Mouse (Mus musculus): ENCODE measurements at regions not wholly inside any gene's neighbourhood (a gene's known extent, or its start where the extent isn't known, plus 50 kb on each side); places are given as distances from the start of the nearest gene placed in this dataset.

DNA sequence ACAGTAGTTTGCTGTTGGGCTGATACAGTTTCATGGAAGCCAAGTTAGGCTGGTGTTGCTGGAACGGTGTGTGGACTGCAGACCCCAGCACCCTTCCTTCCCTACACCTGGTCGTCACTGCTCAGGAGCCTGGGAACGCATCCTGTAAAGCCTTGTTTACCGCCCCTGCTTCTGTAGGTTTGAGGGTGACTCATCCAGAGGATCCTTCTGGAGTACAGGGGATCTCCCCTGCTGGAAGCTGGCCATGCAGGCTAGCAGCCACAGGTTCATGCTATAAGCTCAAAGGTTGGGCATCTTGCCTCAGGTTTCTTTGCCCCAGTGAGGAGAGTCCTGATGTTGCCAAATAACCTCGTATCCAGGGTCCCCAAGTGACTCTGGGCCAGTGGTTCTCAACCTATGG lies 86.2 kb upstream of the Gpc1 start:
- no peaks in the 10 kb centered on the region for H3K27me3 ChIP-seq (replicated peaks)
- no peak overlapping the region for H3K4me3 ChIP-seq
- no peak overlapping the region for H3K27ac ChIP-seq
- no peaks in the 10 kb centered on the region for H3K9me3 ChIP-seq
- 89% methylated on average over 5 of the region's 5 CpGs for whole genome bisulfite sequencing
- H3K4me1 ChIP-seq, result 0 out of 2 replicates have a peak, but pooled peaks cover 5% of the 10 kb centered on the region
- H3K9ac ChIP-seq, result no peak overlapping the region
- no peak overlapping the region for H3K4me2 ChIP-seq (replicated peaks)
- no peak for ATAC-seq (ENCODE audit: low FRiP score, low read depth)
- no peaks in the 10 kb centered on the region for H3K36me3 ChIP-seq

GRCm38 (mm10) chr1:92744528-92745241 lies 86.8 kb upstream of the Gpc1 start:
- H3K4me2 ChIP-seq (replicated peaks), result no peak overlapping the region
- H3K9me3 ChIP-seq, result no peaks in the 10 kb centered on the region
- H3K4me3 ChIP-seq, result no peak overlapping the region
- no peak overlapping the region for H3K27ac ChIP-seq
- ATAC-seq (ENCODE audit: low FRiP score, low read depth), result peak; percentile 37; the same call in 1 of the 2 replicates
- no peak overlapping the region for H3K9ac ChIP-seq
- WGBS, result 60% methylated on average over 9 of the region's 9 CpGs
- H3K36me3 ChIP-seq, result no peaks in the 10 kb centered on the region
- H3K27me3 ChIP-seq (replicated peaks), result no peaks in the 10 kb centered on the region
- 0 out of 2 replicates have a peak, but pooled peaks cover 5% of the 10 kb centered on the region for H3K4me1 ChIP-seq

DNA sequence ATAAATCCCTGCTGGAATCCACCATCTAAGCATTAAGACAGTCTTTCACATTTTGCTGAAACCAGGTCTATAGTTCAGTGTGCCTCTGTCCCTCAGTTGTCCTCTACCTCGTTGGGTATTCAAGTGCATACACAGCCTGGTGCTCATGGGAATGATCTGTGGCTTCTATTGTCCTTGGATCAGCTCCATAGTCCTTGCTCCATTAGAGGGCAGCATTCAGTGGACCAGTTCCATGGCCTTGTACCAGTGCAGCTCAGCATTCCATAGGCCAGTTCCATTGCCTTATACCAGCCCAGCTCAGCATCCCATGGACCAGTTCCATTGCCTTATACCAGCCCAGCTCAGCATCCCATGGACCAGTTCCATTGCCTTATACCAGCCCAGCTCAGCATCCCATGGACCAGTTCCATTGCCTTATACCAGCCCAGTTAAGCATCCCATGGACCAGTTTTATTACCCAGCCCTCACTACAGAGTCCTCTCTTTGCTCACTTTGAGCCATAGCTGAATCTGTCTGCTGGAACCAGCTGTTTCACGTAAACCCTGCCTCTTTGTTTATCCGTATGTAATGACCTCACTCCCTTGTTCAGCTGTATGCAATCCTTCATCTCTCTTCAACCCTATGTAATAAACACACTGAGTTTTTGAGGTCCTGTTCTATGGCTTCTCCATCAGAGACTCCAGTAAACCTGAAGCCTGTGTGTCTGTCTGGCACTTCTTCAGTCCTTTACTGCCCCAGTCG lies 88.4 kb upstream of the Gpc1 start:
- H3K27me3 ChIP-seq (replicated peaks), result no peaks in the 10 kb centered on the region
- peaks cover 8% of the 10 kb centered on the region; the same call in 1 of the 2 replicates for H3K4me1 ChIP-seq
- H3K4me3 ChIP-seq, result no peak overlapping the region
- no peaks in the 10 kb centered on the region for H3K9me3 ChIP-seq
- H3K27ac ChIP-seq, result no peak overlapping the region
- ATAC-seq (ENCODE audit: low FRiP score, low read depth), result no peak
- H3K9ac ChIP-seq, result no peak overlapping the region
- WGBS, result 74% methylated on average over 4 of the region's 4 CpGs
- H3K36me3 ChIP-seq, result no peaks in the 10 kb centered on the region
- no peak overlapping the region for H3K4me2 ChIP-seq (replicated peaks)

- 78% methylated on average over 6 of the region's 6 CpGs for WGBS
- no peak for ATAC-seq (ENCODE audit: low FRiP score, low read depth)
- peaks cover 16% of the 10 kb centered on the region for H3K4me1 ChIP-seq
- no peak overlapping the region for H3K4me3 ChIP-seq
- no peaks in the 10 kb centered on the region for H3K27me3 ChIP-seq (replicated peaks)
- H3K27ac ChIP-seq, result no peak overlapping the region
- H3K9ac ChIP-seq, result no peak overlapping the region
- no peaks in the 10 kb centered on the region for H3K9me3 ChIP-seq
- no peak overlapping the region for H3K4me2 ChIP-seq (replicated peaks)
- no peaks in the 10 kb centered on the region for H3K36me3 ChIP-seq
Measured at GRCm38 (mm10) chr1:92742300-92742699, 89.1 kb upstream of the Gpc1 start.

DNA sequence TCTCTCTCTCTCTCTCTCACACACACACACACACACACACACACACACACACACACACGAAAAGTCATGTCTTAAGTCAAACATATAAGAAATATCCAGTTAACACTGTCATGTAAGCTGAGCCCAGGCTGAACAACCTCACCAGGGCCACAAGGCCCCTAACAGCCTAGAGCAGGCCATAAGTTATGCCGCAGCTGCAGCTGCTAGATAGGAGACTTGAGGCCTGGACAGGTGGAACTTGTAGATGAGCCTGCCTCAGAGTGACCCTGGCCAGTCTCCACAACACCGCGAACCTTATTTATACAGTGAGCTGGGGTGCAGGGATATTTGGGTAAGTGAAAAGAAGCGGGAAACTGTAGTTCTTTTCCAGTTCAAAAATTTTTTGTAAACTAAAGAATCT lies 90.4 kb upstream of the Gpc1 start:
- Histone ChIP-seq H3K4me3 (no peak overlapping the region), H3K4me2 (replicated peaks) (no peak overlapping the region), H3K9ac (no peak overlapping the region), H3K27me3 (replicated peaks) (no peaks in the 10 kb centered on the region), H3K27ac (no peak overlapping the region), H3K4me1 (peaks cover 14% of the 10 kb centered on the region), H3K9me3 (no peaks in the 10 kb centered on the region), H3K36me3 (no peaks in the 10 kb centered on the region)
- 92% methylated on average over 5 of the region's 5 CpGs for WGBS
- ATAC-seq (ENCODE audit: low FRiP score, low read depth), result no peak

- WGBS, result 40% methylated on average over 11 of the region's 11 CpGs
- Histone ChIP-seq H3K27ac (no peak overlapping the region), H3K27me3 (replicated peaks) (no peaks in the 10 kb centered on the region), H3K4me3 (no peak overlapping the region), H3K4me1 (peaks cover 18% of the 10 kb centered on the region), H3K9me3 (no peaks in the 10 kb centered on the region), H3K36me3 (no peaks in the 10 kb centered on the region), H3K4me2 (replicated peaks) (no peak overlapping the region), H3K9ac (no peak overlapping the region)
- peak; percentile 75 for ATAC-seq (ENCODE audit: low FRiP score, low read depth)
Measured at GRCm38 (mm10) chr1:92737600-92738197, 89.1 kb upstream of the Otos start.

DNA sequence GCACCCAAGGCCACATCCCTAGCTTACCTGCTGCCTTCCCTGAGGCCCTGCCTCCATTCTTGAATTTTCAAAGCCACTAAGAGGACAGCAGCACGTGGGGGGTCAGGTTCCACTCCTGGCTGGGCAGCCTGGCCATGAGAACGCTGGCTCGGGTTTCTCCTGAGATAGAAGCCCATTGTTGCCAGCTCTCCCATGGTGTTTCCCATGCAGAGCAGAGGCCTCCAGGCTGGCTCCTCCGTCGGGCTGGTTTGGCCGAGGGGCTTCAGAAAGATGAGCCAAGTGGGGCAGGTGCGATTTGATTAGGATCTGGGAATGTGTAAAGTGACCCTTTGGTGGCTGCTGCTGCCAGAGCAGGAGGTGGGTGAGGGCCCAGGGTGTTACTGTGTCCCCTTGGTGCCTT lies 87.8 kb upstream of the Otos start:
- Histone ChIP-seq H3K4me1 (peaks cover 18% of the 10 kb centered on the region), H3K4me2 (replicated peaks) (no peak overlapping the region), H3K4me3 (no peak overlapping the region), H3K27me3 (replicated peaks) (no peaks in the 10 kb centered on the region), H3K9ac (no peak overlapping the region), H3K36me3 (no peaks in the 10 kb centered on the region), H3K9me3 (no peaks in the 10 kb centered on the region), H3K27ac (no peak overlapping the region)
- 57% methylated on average over 7 of the region's 7 CpGs for WGBS
- no peak for ATAC-seq (ENCODE audit: low FRiP score, low read depth)

GRCm38 (mm10) chr1:92733732-92734131 lies 85.1 kb upstream of the Otos start:
- Histone ChIP-seq H3K36me3 (no peaks in the 10 kb centered on the region), H3K27me3 (replicated peaks) (no peaks in the 10 kb centered on the region), H3K27ac (no peak overlapping the region), H3K4me1 (peaks cover 18% of the 10 kb centered on the region), H3K4me3 (no peak overlapping the region), H3K4me2 (replicated peaks) (no peak overlapping the region), H3K9me3 (no peaks in the 10 kb centered on the region), H3K9ac (no peak overlapping the region)
- WGBS, result 46% methylated on average over 8 of the region's 8 CpGs
- ATAC-seq (ENCODE audit: low FRiP score, low read depth), result no peak

DNA sequence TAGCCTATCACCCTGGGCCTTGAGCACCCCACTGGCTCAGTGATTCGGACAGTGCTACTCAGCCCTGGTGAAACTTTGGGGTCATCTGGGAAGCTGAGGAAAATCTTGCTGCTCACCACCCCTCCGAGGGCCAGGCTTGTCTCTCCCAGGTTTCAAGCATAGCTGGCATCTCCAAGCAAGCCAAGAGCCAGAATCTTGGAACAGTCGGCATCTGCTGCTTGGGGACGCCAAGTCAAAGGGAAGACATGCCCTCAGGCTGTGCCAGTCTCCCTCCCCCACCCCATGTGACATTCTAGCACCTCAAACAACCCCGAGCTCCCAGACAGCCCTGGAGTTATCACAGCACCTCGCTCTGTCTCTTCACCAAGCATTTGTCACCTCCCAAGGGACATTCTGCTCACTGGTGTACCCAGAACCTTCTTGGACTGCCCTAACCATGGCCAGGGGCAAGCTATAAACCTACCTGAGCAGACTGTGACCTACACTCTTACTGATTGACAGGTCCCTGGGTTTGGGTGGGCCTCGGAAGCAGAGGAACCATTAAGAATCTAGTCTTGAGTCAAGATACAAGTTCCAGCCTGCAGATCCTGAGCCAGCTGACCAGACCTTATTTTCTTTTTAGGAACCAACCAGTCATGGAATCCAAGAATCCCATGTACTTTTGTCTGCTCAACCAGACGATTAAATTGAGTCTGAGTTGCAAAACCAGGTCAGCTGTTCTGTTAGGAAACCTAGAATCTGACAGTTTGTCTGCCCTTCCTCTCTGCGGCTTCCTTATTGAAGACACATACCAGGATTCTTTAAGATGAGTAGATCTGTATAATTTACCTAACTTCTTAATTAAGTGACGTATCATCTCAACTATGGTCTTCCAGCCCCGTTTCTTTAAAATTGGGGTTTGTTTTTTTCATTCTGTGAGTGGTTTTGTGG lies 83.0 kb upstream of the Otos start:
- Histone ChIP-seq H3K4me3 (no peak overlapping the region), H3K36me3 (no peaks in the 10 kb centered on the region), H3K4me2 (replicated peaks) (no peak overlapping the region), H3K9ac (no peak overlapping the region), H3K27ac (no peak overlapping the region), H3K9me3 (no peaks in the 10 kb centered on the region), H3K4me1 (peaks cover 7% of the 10 kb centered on the region; the same call in 1 of the 2 replicates), H3K27me3 (replicated peaks) (no peaks in the 10 kb centered on the region)
- ATAC-seq (ENCODE audit: low FRiP score, low read depth), result no peak
- 88% methylated on average over 11 of the region's 11 CpGs for WGBS

GRCm38 (mm10) chr1:92730576-92730975 lies 81.9 kb upstream of the Otos start:
- Histone ChIP-seq H3K36me3 (no peaks in the 10 kb centered on the region), H3K9me3 (no peaks in the 10 kb centered on the region), H3K27ac (no peak overlapping the region), H3K27me3 (replicated peaks) (no peaks in the 10 kb centered on the region), H3K9ac (no peak overlapping the region), H3K4me3 (no peak overlapping the region), H3K4me2 (replicated peaks) (no peak overlapping the region), H3K4me1 (peaks cover 7% of the 10 kb centered on the region; the same call in 1 of the 2 replicates)
- WGBS, result 80% methylated on average over 6 of the region's 6 CpGs
- no peak for ATAC-seq (ENCODE audit: low FRiP score, low read depth)

DNA sequence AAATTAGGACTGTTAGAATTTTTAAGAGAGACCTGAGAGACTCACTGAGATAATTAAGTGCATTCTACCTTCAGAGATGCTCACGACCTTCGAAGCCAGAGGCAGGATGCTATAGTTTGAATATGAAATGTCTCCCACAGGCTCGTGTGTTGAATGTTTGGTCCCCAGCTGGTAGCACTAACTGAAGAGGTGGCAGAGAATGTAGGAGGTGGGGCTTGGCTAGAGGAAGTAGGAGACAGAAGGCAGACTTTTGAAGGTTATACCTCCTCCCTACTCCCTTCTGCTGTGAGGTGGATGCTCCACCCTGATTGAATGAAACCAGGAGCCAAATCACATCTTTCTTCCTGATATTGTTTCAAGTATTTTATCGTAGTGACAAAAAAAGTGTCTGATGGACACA lies 79.3 kb upstream of the Otos start:
- Histone ChIP-seq H3K36me3 (no peaks in the 10 kb centered on the region), H3K4me3 (no peak overlapping the region), H3K27ac (no peak overlapping the region), H3K4me1 (no peaks in the 10 kb centered on the region), H3K9me3 (no peaks in the 10 kb centered on the region), H3K27me3 (replicated peaks) (no peaks in the 10 kb centered on the region), H3K9ac (no peak overlapping the region), H3K4me2 (replicated peaks) (no peak overlapping the region)
- 73% methylated on average over 4 of the region's 4 CpGs for WGBS
- no peak for ATAC-seq (ENCODE audit: low FRiP score, low read depth)

DNA sequence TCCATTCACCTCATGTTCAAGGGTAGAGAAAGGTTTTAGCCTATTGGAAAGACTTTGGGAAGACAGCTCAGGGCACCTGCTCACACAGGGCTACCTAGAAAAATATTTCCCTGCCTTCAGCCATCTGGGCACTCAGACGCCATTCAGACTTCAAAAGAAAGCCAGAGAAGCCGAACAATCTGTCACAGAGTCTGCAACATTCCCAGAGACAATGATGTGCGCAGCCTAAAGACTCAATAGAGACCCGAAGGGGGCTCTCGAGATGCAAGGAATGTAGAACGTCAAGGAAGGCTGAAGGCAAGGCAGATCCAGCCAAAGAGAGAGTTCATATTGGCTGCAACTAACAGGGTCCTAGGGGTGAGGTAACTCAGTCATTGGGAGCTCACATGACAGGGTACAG lies 78.7 kb upstream of the Otos start:
- Histone ChIP-seq H3K4me2 (replicated peaks) (no peak overlapping the region), H3K27ac (no peak overlapping the region), H3K4me3 (no peak overlapping the region), H3K27me3 (replicated peaks) (no peaks in the 10 kb centered on the region), H3K36me3 (no peaks in the 10 kb centered on the region), H3K9ac (no peak overlapping the region), H3K4me1 (no peaks in the 10 kb centered on the region), H3K9me3 (no peaks in the 10 kb centered on the region)
- WGBS, result 62% methylated on average over 6 of the region's 6 CpGs
- ATAC-seq (ENCODE audit: low FRiP score, low read depth), result no peak
